8 mouse cellular contexts compared by ENCODE assay signal in genomic region chr11:79729231-79730047, GRCm38 (mm10).
DNase-seq lines count a peak whose midpoint lies in the region; ATAC-seq lines count a peak whose summit lies in the region.
"Had no signal": no experiment of that assay in that cellular context is flagged by ENCODE, and none has a peak within 500 bp of the region (broad histone marks: within the 10 kb centered on the region; RNA-seq: fewer than 3 reads in every experiment).

No protein-coding gene starts in this region.

- H3K4me3 ChIP-seq in limb, embryonic 15.5 days, result no peak overlapping the region
- H3K4me3 ChIP-seq: liver, embryonic 15.5 days had no signal

- no peaks in the 10 kb centered on the region for H3K27me3 ChIP-seq in limb, embryonic 15.5 days
- H3K27me3 ChIP-seq: liver, embryonic 15.5 days had no signal

- DNase-seq in adrenal gland, adult 2 months, result peak; percentile 86
- DNase-seq in cerebellum, adult 11-12 months, result peak; percentile 91
- peak; percentile 21 to 60 for DNase-seq in frontal cortex, postnatal 14 days (ENCODE audit: low spot score in 2 of 2)
- peak; percentile 79 for DNase-seq in kidney, adult 11 months
- peak; percentile 27 to 41 for DNase-seq in right cerebral cortex, adult 2 months (ENCODE audit: low spot score in 2 of 2)
- no peak for DNase-seq in MN1 (ENCODE audit: low spot score)

- WGBS in limb, embryonic 15.5 days, result 52% methylated on average over 13 of the region's 13 CpGs

- peak overlapping the region; percentile 85 for H3K27ac ChIP-seq in limb, embryonic 15.5 days
- H3K27ac ChIP-seq: liver, embryonic 15.5 days had no signal

- 0 out of 2 replicates have a peak overlapping the region, but pooled peaks have one; percentile 7 for H3K4me2 ChIP-seq in limb, embryonic 15.5 days
- H3K4me2 ChIP-seq: liver, embryonic 15.5 days had no signal

- no peak overlapping the region for H3K9ac ChIP-seq in limb, embryonic 15.5 days
- H3K9ac ChIP-seq: liver, embryonic 15.5 days had no signal

- ATAC-seq in limb, embryonic 15.5 days (ENCODE audit: insufficient number of reproducible peaks, low FRiP score, low TSS enrichment, low read depth), result peak; percentile 80; the same call in 1 of the 2 replicates

- no peaks in the 10 kb centered on the region for H3K9me3 ChIP-seq in limb, embryonic 15.5 days
- H3K9me3 ChIP-seq: liver, embryonic 15.5 days had no signal

- peaks cover 19% of the 10 kb centered on the region for H3K4me1 ChIP-seq in limb, embryonic 15.5 days
- H3K4me1 ChIP-seq: liver, embryonic 15.5 days had no signal

- peaks cover 4% of the 10 kb centered on the region; the same call in 1 of the 2 replicates for H3K36me3 ChIP-seq in limb, embryonic 15.5 days
- H3K36me3 ChIP-seq: liver, embryonic 15.5 days had no signal
